Mouse (Mus musculus) ZHBTc4 (cell line): Measurements from ENCODE around the gene Dock7.
A peak's percentile ranks its signal among the peaks of the same experiment; 100 is the strongest.

Experiments
- DNase-seq: peaks from one replicate; pipeline ENCODE4 v3.0.0-alpha.2; 2011; ENCODE audit warnings: low read depth, low spot score

Dock7 gene

DNA sequence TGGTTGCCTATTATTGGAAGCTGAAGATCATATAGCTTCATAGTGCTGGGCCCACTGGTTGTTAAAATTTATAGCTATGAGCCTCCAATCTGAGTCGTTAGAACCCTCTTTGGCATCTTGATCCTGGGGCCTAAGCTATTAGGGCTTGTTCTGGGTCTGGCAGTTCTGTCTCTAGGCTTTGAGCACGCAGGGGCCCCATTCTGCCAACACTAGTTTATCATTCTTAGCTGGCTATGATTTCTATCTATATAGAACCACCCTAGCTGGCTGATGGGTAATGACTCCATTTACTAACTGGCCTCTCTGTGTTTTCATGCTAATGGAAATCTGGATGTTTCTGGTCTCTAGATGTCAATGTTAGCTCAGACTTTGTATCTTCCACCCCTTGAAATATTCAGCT lies 203.0 kb downstream of the Dock7 start:
- no peak for DNase-seq

DNA sequence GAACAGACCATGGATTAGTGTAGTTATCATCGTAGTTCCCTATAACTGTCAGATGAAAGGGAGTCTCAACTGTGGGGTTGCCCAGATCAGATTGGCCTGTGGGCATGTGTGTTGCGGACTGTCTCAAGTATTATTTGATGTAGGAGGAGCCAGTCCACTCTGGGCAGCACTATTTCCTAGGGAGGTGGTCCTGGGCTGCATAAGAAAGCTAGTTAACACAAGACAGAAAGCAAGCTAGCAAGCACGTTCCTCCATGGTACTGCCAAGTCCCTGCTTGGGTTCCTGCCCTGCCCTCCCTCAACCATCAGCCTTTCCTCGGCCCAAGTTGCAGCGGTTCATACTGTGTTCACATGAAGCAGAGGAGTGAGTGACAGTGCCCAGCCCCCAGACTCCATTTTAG lies 210.5 kb downstream of the Dock7 start:
- DNase-seq, result no peak

DNA sequence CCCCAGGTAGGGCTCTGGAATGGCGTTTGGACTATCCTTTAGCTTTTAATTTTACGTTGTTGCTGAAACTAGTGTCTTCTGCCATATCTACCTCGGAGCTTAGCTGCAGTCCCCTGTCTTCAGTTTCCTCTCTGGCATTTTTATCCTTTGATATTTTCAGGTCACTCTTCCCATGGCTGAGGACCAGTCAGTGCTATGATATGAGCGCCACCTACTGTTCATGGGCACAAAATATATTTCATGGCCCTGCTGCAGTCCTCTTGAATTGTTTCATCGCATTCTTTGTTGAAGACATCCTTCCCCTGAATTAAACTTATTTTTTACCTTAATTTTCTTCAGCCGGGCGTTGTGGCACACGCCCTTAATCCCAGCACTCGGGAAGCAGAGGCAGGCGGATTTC lies 233.6 kb downstream of the Dock7 start:
- peak; percentile 79 for DNase-seq
